Mouse (Mus musculus) heart, postnatal 14 days (tissue): ENCODE data around the gene Cemip. TPM values are rescaled to one million over a fixed set of nuclear protein-coding genes. Genes with fewer than 3 reads are reported as not detected.
"Not testable (repeated sequence)": the region's sequence is repeated elsewhere in the genome, so short reads cannot be mapped to it uniquely, and the experiment has no call there.

Source experiments
- DNase-seq, 2 experiments: peaks; one replicate each; pipeline ENCODE4 v3.0.0; 2021 to 2022
- intact Hi-C: fragments of 180-260 bp; cut with DNase I; formaldehyde crosslinking; loops from one replicate; pipeline ENCODE4 v1.15.1; 2025
- total RNA-seq, 2 experiments: library from RNA; stranded (reverse); gene quantifications; 2 replicates each; pipeline ENCODE4 v1.2.3; 2021

Gene Cemip
- total RNA-seq, 2 experiments from 2014 or later = 0.41 to 0.68 TPM

- intact Hi-C loops = no loop called here
- DNase-seq = no peak
These were observed 181.5 kb downstream of the Cemip start for GRCm38 (mm10) chr7:83904831-83905230.

GRCm38 (mm10) chr7:83902296-83903145, 183.8 kb downstream of the Cemip start:
- intact Hi-C loops = no loop called here
- DNase-seq = no peak

- intact Hi-C loops = no loop called here
- DNase-seq = no peak
These were observed 184.9 kb downstream of the Cemip start for GRCm38 (mm10) chr7:83901425-83901824.

GRCm38 (mm10) chr7:83900519-83900918, 185.8 kb downstream of the Cemip start:
- intact Hi-C loops = no loop called here
- DNase-seq = no peak

GRCm38 (mm10) chr7:83898267-83898666, 188.0 kb downstream of the Cemip start:
- intact Hi-C loops = no loop called here
- DNase-seq = no peak

- no peak for DNase-seq
- intact Hi-C loops = no loop called here
These were observed 190.1 kb downstream of the Cemip start for GRCm38 (mm10) chr7:83896077-83896740.

- intact Hi-C loops = no loop called here
- no peak for DNase-seq
These were observed 192.0 kb downstream of the Cemip start for GRCm38 (mm10) chr7:83894348-83894747.

- DNase-seq = no peak
- intact Hi-C loops = no loop called here
These were observed 194.0 kb downstream of the Cemip start for GRCm38 (mm10) chr7:83892333-83892669.

- intact Hi-C loops = no loop called here
- peak; percentile 99 to 100 for DNase-seq
These were observed 194.6 kb downstream of the Cemip start for GRCm38 (mm10) chr7:83891433-83892332.

- intact Hi-C loops = loop anchor here (5.0 kb wide), 2 partner anchors 193 to 323 kb away; no protein-coding TSS in a partner anchor
- DNase-seq = not testable (repeated sequence)
These were observed 196.4 kb downstream of the Cemip start for GRCm38 (mm10) chr7:83889946-83890345.

- intact Hi-C loops = loop anchor here (5.0 kb wide), 2 partner anchors 192 to 322 kb away; no protein-coding TSS in a partner anchor
- DNase-seq = peak; percentile 61 to 62
These were observed 196.9 kb downstream of the Cemip start for GRCm38 (mm10) chr7:83889383-83889782.

- DNase-seq = peak; percentile 14 to 39
- intact Hi-C loops = loop anchor here (5.0 kb wide), 2 partner anchors 189 to 319 kb away; no protein-coding TSS in a partner anchor
These were observed 199.8 kb downstream of the Cemip start for GRCm38 (mm10) chr7:83886366-83887129.

- intact Hi-C loops = loop anchor here (5.0 kb wide), 2 partner anchors 189 to 319 kb away; no protein-coding TSS in a partner anchor
- no peak for DNase-seq
These were observed 200.5 kb downstream of the Cemip start for GRCm38 (mm10) chr7:83885835-83886234.

- intact Hi-C loops = loop anchor here (5.0 kb wide), 3 partner anchors 188 to 318 kb away; no protein-coding TSS in a partner anchor
- DNase-seq = peak in 1 of 2 experiments; percentile 8
These were observed 201.3 kb downstream of the Cemip start for GRCm38 (mm10) chr7:83884921-83885532.

GRCm38 (mm10) chr7:83884021-83884658, 202.2 kb downstream of the Cemip start, which contains the start of the genes Tlnrd1 and Mesd:
TSS of gene Tlnrd1 (minus strand) at chr7:83884305.
TSS of gene Mesd (plus strand) at chr7:83884466.
- peak; percentile 87 to 89 for DNase-seq
- intact Hi-C loops = loop anchor here (5.0 kb wide), 1 partner anchor 217 kb away; no protein-coding TSS in a partner anchor

- intact Hi-C loops = loop anchor here (1.0 to 5.0 kb wide), 2 partner anchors 74 to 216 kb away; no protein-coding TSS in a partner anchor
- DNase-seq = peak; percentile 78 to 84
These were observed 202.9 kb downstream of the Cemip start for GRCm38 (mm10) chr7:83883276-83884020.
